ENCODE assay signal across 14 mouse cellular contexts in genomic region chr11:66882224-66883040, GRCm38 (mm10). TPM values are rescaled to one million over a fixed set of nuclear protein-coding genes. Genes with fewer than 3 reads are reported as not detected.
DNase-seq lines count a peak whose midpoint lies in the region; ATAC-seq lines count a peak whose summit lies in the region.
"Had no signal": no experiment of that assay in that cellular context is flagged by ENCODE, and none has a peak within 500 bp of the region (broad histone marks: within the 10 kb centered on the region; RNA-seq: fewer than 3 reads in every experiment).

No protein-coding gene starts in this region.

- peak overlapping the region; percentile 48; the same call in 1 of the 2 replicates for H3K27ac ChIP-seq in embryonic facial prominence, embryonic 14.5 days (replicated peaks; ENCODE audit: low read depth, low read length)
- no peak overlapping the region for H3K27ac ChIP-seq in embryonic facial prominence, embryonic 10.5 days (replicated peaks)
- H3K27ac ChIP-seq in limb, embryonic 13.5 days, result no peak overlapping the region
- no peak overlapping the region for H3K27ac ChIP-seq in limb, embryonic 10.5 days
- peak overlapping the region; percentile 77 for H3K27ac ChIP-seq in hindbrain, embryonic 16.5 days (ENCODE audit: low read depth, low read length)
- peak overlapping the region; percentile 70 for H3K27ac ChIP-seq in midbrain, embryonic 16.5 days (ENCODE audit: low read length)
- H3K27ac ChIP-seq: kidney, postnatal 0 days; stomach, embryonic 15.5 days had no signal

- no peaks in the 10 kb centered on the region for H3K36me3 ChIP-seq in embryonic facial prominence, embryonic 14.5 days (ENCODE audit: control insufficient read depth, insufficient read depth, low read length)
- H3K36me3 ChIP-seq in embryonic facial prominence, embryonic 10.5 days (replicated peaks), result no peaks in the 10 kb centered on the region
- H3K36me3 ChIP-seq in limb, embryonic 13.5 days, result no peaks in the 10 kb centered on the region
- H3K36me3 ChIP-seq in limb, embryonic 10.5 days, result no peaks in the 10 kb centered on the region
- H3K36me3 ChIP-seq in hindbrain, embryonic 16.5 days (ENCODE audit: control insufficient read depth, insufficient read depth, low read length), result no peaks in the 10 kb centered on the region
- no peaks in the 10 kb centered on the region for H3K36me3 ChIP-seq in midbrain, embryonic 16.5 days (ENCODE audit: control insufficient read depth, insufficient read depth, low read length)
- H3K36me3 ChIP-seq: stomach, embryonic 15.5 days had no signal

- H3K27me3 ChIP-seq in embryonic facial prominence, embryonic 14.5 days (replicated peaks; ENCODE audit: control insufficient read depth, insufficient read depth, low read length), result no peaks in the 10 kb centered on the region
- no peaks in the 10 kb centered on the region for H3K27me3 ChIP-seq in embryonic facial prominence, embryonic 10.5 days (replicated peaks; ENCODE audit: low read depth, poor library complexity, severe bottlenecking)
- H3K27me3 ChIP-seq in limb, embryonic 13.5 days, result no peaks in the 10 kb centered on the region
- H3K27me3 ChIP-seq in limb, embryonic 10.5 days (ENCODE audit: low read depth, poor library complexity, severe bottlenecking), result no peaks in the 10 kb centered on the region
- H3K27me3 ChIP-seq in hindbrain, embryonic 16.5 days (replicated peaks; ENCODE audit: control insufficient read depth, insufficient read depth, low read length), result no peaks in the 10 kb centered on the region
- H3K27me3 ChIP-seq in midbrain, embryonic 16.5 days (ENCODE audit: control insufficient read depth, insufficient read depth, low read depth, low read length), result no peaks in the 10 kb centered on the region
- H3K27me3 ChIP-seq: stomach, embryonic 15.5 days had no signal

- H3K4me3 ChIP-seq in embryonic facial prominence, embryonic 14.5 days (ENCODE audit: low read depth, low read length), result no peak overlapping the region
- no peak overlapping the region for H3K4me3 ChIP-seq in embryonic facial prominence, embryonic 10.5 days
- H3K4me3 ChIP-seq in limb, embryonic 13.5 days, result no peak overlapping the region
- H3K4me3 ChIP-seq in limb, embryonic 10.5 days, result no peak overlapping the region
- H3K4me3 ChIP-seq in hindbrain, embryonic 16.5 days (ENCODE audit: low read length), result no peak overlapping the region
- H3K4me3 ChIP-seq in midbrain, embryonic 16.5 days (ENCODE audit: low read depth, low read length), result no peak overlapping the region
- H3K4me3 ChIP-seq: stomach, embryonic 15.5 days had no signal

- peak; percentile 74 for ATAC-seq in embryonic facial prominence, embryonic 14.5 days (ENCODE audit: low read depth)
- ATAC-seq in limb, embryonic 13.5 days (ENCODE audit: low FRiP score, low read depth), result peak; percentile 5; the same call in 1 of the 2 replicates
- ATAC-seq in hindbrain, embryonic 16.5 days, result peak; percentile 90
- ATAC-seq in midbrain, embryonic 16.5 days, result peak; percentile 60
- ATAC-seq in granulocyte monocyte progenitor cell, adult 5-6 weeks (replicated peaks; ENCODE audit: poor library complexity, severe bottlenecking), result no peak

- DNase-seq in embryonic facial prominence, embryonic 14.5 days (ENCODE audit: low spot score), result peak; percentile 64
- DNase-seq in embryonic facial prominence, embryonic 10.5 days (ENCODE audit: low spot score), result no peak
- no peak for DNase-seq in limb, embryonic 10.5 days (ENCODE audit: low spot score)
- no peak for DNase-seq in adrenal gland, postnatal 14 days
- DNase-seq: adrenal gland, postnatal 36 days; embryo, embryonic 11 days had no signal

- H3K4me2 ChIP-seq in embryonic facial prominence, embryonic 14.5 days (ENCODE audit: low read depth, low read length), result no peak overlapping the region
- no peak overlapping the region for H3K4me2 ChIP-seq in limb, embryonic 13.5 days (replicated peaks)
- no peak overlapping the region for H3K4me2 ChIP-seq in hindbrain, embryonic 16.5 days (ENCODE audit: low read length)
- no peak overlapping the region for H3K4me2 ChIP-seq in midbrain, embryonic 16.5 days (ENCODE audit: low read length)
- H3K4me2 ChIP-seq: stomach, embryonic 15.5 days had no signal

- no peaks in the 10 kb centered on the region for H3K9me3 ChIP-seq in embryonic facial prominence, embryonic 14.5 days (ENCODE audit: control insufficient read depth, low read length)
- H3K9me3 ChIP-seq in embryonic facial prominence, embryonic 10.5 days, result no peaks in the 10 kb centered on the region
- no peaks in the 10 kb centered on the region for H3K9me3 ChIP-seq in limb, embryonic 13.5 days
- H3K9me3 ChIP-seq in limb, embryonic 10.5 days (replicated peaks), result no peaks in the 10 kb centered on the region
- H3K9me3 ChIP-seq in hindbrain, embryonic 16.5 days (ENCODE audit: control insufficient read depth, low read length), result no peaks in the 10 kb centered on the region
- H3K9me3 ChIP-seq in midbrain, embryonic 16.5 days (replicated peaks; ENCODE audit: control insufficient read depth, low read length, poor library complexity, severe bottlenecking), result no peaks in the 10 kb centered on the region
- H3K9me3 ChIP-seq: stomach, embryonic 15.5 days had no signal

- no peaks in the 10 kb centered on the region; the same call in 1 of the 2 replicates for H3K4me1 ChIP-seq in embryonic facial prominence, embryonic 14.5 days (ENCODE audit: control insufficient read depth, insufficient read depth, low read length)
- 0 out of 2 replicates have a peak, but pooled peaks cover 3% of the 10 kb centered on the region for H3K4me1 ChIP-seq in embryonic facial prominence, embryonic 10.5 days
- H3K4me1 ChIP-seq in limb, embryonic 13.5 days, result 0 out of 2 replicates have a peak, but pooled peaks cover 4% of the 10 kb centered on the region
- H3K4me1 ChIP-seq in limb, embryonic 10.5 days, result no peaks in the 10 kb centered on the region
- no peaks in the 10 kb centered on the region; the same call in 1 of the 2 replicates for H3K4me1 ChIP-seq in hindbrain, embryonic 16.5 days (ENCODE audit: control insufficient read depth, insufficient read depth, low read depth, low read length)
- peaks cover 7% of the 10 kb centered on the region for H3K4me1 ChIP-seq in midbrain, embryonic 16.5 days (ENCODE audit: control insufficient read depth, insufficient read depth, low read length)
- H3K4me1 ChIP-seq: stomach, embryonic 15.5 days had no signal

- H3K9ac ChIP-seq in embryonic facial prominence, embryonic 14.5 days (ENCODE audit: low read depth, low read length), result no peak overlapping the region
- no peak overlapping the region for H3K9ac ChIP-seq in limb, embryonic 13.5 days
- H3K9ac ChIP-seq in hindbrain, embryonic 16.5 days (ENCODE audit: low read depth, low read length), result no peak overlapping the region; the same call in 1 of the 2 replicates
- 0 out of 2 replicates have a peak overlapping the region, but pooled peaks have one; percentile 20 for H3K9ac ChIP-seq in midbrain, embryonic 16.5 days (ENCODE audit: low read depth, low read length)
- H3K9ac ChIP-seq: stomach, embryonic 15.5 days had no signal

- 57% methylated on average over 7 of the region's 7 CpGs for WGBS in embryonic facial prominence, embryonic 14.5 days
- 73% methylated on average over 7 of the region's 7 CpGs for whole genome bisulfite sequencing in embryonic facial prominence, embryonic 10.5 days
- whole genome bisulfite sequencing in limb, embryonic 13.5 days, result 67% methylated on average over 7 of the region's 7 CpGs
- 79% methylated on average over 7 of the region's 7 CpGs for WGBS in limb, embryonic 10.5 days
- WGBS in hindbrain, embryonic 16.5 days, result 63% methylated on average over 7 of the region's 7 CpGs
- 68% methylated on average over 7 of the region's 7 CpGs for WGBS in midbrain, embryonic 16.5 days

RNA-seq across cellular contexts. Expression of gene Pirt, which starts 29.3 kb away (rescaled TPM):
- 5.7 and 7.0 TPM in 2 replicates for polyA plus RNA-seq in embryonic facial prominence, embryonic 14.5 days (2014; fragmentation: Nextera tagmentation; extraction: Ambion mirVana)
- polyA plus RNA-seq in embryonic facial prominence, embryonic 10.5 days (2016; fragmentation: Nextera tagmentation; extraction: Ambion mirVana), result 0.40 and 2.2 TPM in 2 replicates
- polyA plus RNA-seq in limb, embryonic 13.5 days (2015; fragmentation: Nextera tagmentation; extraction: Ambion mirVana), result 0.19 and 0.23 TPM in 2 replicates
- polyA plus RNA-seq in limb, embryonic 10.5 days (2016; fragmentation: Nextera tagmentation; extraction: Ambion mirVana), result not detected in 2 replicates
- polyA plus RNA-seq in hindbrain, embryonic 16.5 days (2015; fragmentation: Nextera tagmentation; extraction: Ambion mirVana), result 3.0 and 4.8 TPM in 2 replicates
- 0.82 and 1.4 TPM in 2 replicates for polyA plus RNA-seq in midbrain, embryonic 16.5 days (2015; fragmentation: Nextera tagmentation; extraction: Ambion mirVana)
- not detected in 2 replicates for total RNA-seq in granulocyte monocyte progenitor cell, adult 5-6 weeks (2014; fragmentation: Nextera tagmentation)
- not detected in 2 replicates for total RNA-seq in granulocyte monocyte progenitor cell, adult 5-6 weeks (2017)
- 7.4 and 10.3 TPM in 2 replicates for total RNA-seq in adrenal gland, postnatal 14 days (2021)
- total RNA-seq: MEL had no signal
- polyA plus RNA-seq: limb, embryonic 11.5 days had no signal

Comparison
In these comparisons a context has a peak if more than half of its experiments do, and no peak if none do; other contexts are left out.
1. H3K27ac ChIP-seq: peak in embryonic facial prominence, embryonic 14.5 days (single experiment), hindbrain, embryonic 16.5 days (single experiment) and midbrain, embryonic 16.5 days (single experiment); none in embryonic facial prominence, embryonic 10.5 days (single experiment), limb, embryonic 13.5 days (single experiment) and limb, embryonic 10.5 days (single experiment).